Mouse (Mus musculus) left cerebral cortex, adult 6 months (tissue): ENCODE measurements around the gene Bscl2. TPM values are rescaled to one million over a fixed set of nuclear protein-coding genes. Genes with fewer than 3 reads are reported as not detected.

Experiments used
- polyA plus RNA-seq: library from polyadenylated mRNA; unstranded; fragments of <200 nt; fragmentation: Nextera tagmentation; gene quantifications from 2 replicates; pipeline ENCODE4 v1.2.3, GENCODE M21; 2021

Gene Bscl2
- polyA plus RNA-seq, 1 experiment from 2014 or later, result 99.9 TPM

Other genes with a start within 250 kb of the Bscl2 start
- 8.6 and 10.3 TPM in 2 replicates for gene Slc22a8, start 246.2 kb upstream of the Bscl2 start, polyA plus RNA-seq
- 2.2 and 2.7 TPM in 2 replicates for gene Slc22a6, start 219.4 kb upstream of the Bscl2 start, polyA plus RNA-seq
- gene Chrm1, start 173.7 kb upstream of the Bscl2 start, polyA plus RNA-seq, result 41.2 and 88.0 TPM in 2 replicates
- gene Slc3a2, start 114.1 kb upstream of the Bscl2 start, polyA plus RNA-seq, result 169 and 178 TPM in 2 replicates
- 57.2 and 64.9 TPM in 2 replicates for gene Wdr74, start 101.6 kb upstream of the Bscl2 start, polyA plus RNA-seq
- gene 1700092M07Rik, start 96.7 kb upstream of the Bscl2 start, polyA plus RNA-seq, result not detected in 2 replicates
- 33.4 and 33.5 TPM in 2 replicates for gene Stx5a, start 96.1 kb upstream of the Bscl2 start, polyA plus RNA-seq
- gene Nxf1, start 80.4 kb upstream of the Bscl2 start, polyA plus RNA-seq, result 23.9 and 27.6 TPM in 2 replicates
- gene Tmem223, start 66.5 kb upstream of the Bscl2 start, polyA plus RNA-seq, result 234 and 250 TPM in 2 replicates
- gene Tmem179b, start 63.0 kb upstream of the Bscl2 start, polyA plus RNA-seq, result 28.2 and 37.0 TPM in 2 replicates
- gene Taf6l, start 51.0 kb upstream of the Bscl2 start, polyA plus RNA-seq, result 11.5 and 16.0 TPM in 2 replicates
- 224 and 251 TPM in 2 replicates for gene Polr2g, start 38.9 kb upstream of the Bscl2 start, polyA plus RNA-seq
- gene Zbtb3, start 34.9 kb upstream of the Bscl2 start, polyA plus RNA-seq, result 2.2 and 3.2 TPM in 2 replicates
- 22.4 and 24.7 TPM in 2 replicates for gene Ttc9c, start 18.1 kb upstream of the Bscl2 start, polyA plus RNA-seq
- 5.9 and 11.9 TPM in 2 replicates for gene Hnrnpul2, start 17.5 kb upstream of the Bscl2 start, polyA plus RNA-seq
- gene AC129217.1, start 7.7 kb upstream of the Bscl2 start, polyA plus RNA-seq, result not detected in 2 replicates
- 271 and 278 TPM in 2 replicates for gene Gng3, start 1.7 kb downstream of the Bscl2 start, polyA plus RNA-seq
- gene Lrrn4cl, start 13.3 kb downstream of the Bscl2 start, polyA plus RNA-seq, result 0.28 and 0.50 TPM in 2 replicates
- 157 and 163 TPM in 2 replicates for gene Ubxn1, start 34.0 kb downstream of the Bscl2 start, polyA plus RNA-seq
- gene Uqcc3, start 43.5 kb downstream of the Bscl2 start, polyA plus RNA-seq, result 68.8 and 84.0 TPM in 2 replicates
- gene Lbhd1, start 46.3 kb downstream of the Bscl2 start, polyA plus RNA-seq, result 9.7 and 11.2 TPM in 2 replicates
- not detected in 2 replicates for gene Gm49403, start 46.5 kb downstream of the Bscl2 start, polyA plus RNA-seq
- gene 1810009A15Rik, start 51.4 kb downstream of the Bscl2 start, polyA plus RNA-seq, result 71.4 and 81.8 TPM in 2 replicates
- 5.9 and 13.0 TPM in 2 replicates for gene Gm49416, start 51.5 kb downstream of the Bscl2 start, polyA plus RNA-seq
- gene Ints5, start 55.5 kb downstream of the Bscl2 start, polyA plus RNA-seq, result 6.4 and 8.5 TPM in 2 replicates
- 15.2 and 19.0 TPM in 2 replicates for gene Ganab, start 60.6 kb downstream of the Bscl2 start, polyA plus RNA-seq
- gene B3gat3, start 82.9 kb downstream of the Bscl2 start, polyA plus RNA-seq, result 49.0 and 67.5 TPM in 2 replicates
- gene Rom1, start 91.9 kb downstream of the Bscl2 start, polyA plus RNA-seq, result 4.9 and 6.0 TPM in 2 replicates
- 3.1 and 4.0 TPM in 2 replicates for gene Eml3, start 92.1 kb downstream of the Bscl2 start, polyA plus RNA-seq
- gene Mta2, start 104.4 kb downstream of the Bscl2 start, polyA plus RNA-seq, result 20.4 and 23.0 TPM in 2 replicates
- 10.3 and 11.3 TPM in 2 replicates for gene Tut1, start 116.4 kb downstream of the Bscl2 start, polyA plus RNA-seq
- gene Eef1g, start 129.6 kb downstream of the Bscl2 start, polyA plus RNA-seq, result 432 and 459 TPM in 2 replicates
- gene Ahnak, start 151.8 kb downstream of the Bscl2 start, polyA plus RNA-seq, result 4.5 and 4.9 TPM in 2 replicates